Mouse (Mus musculus) liver, adult 2 months (tissue): ENCODE results near the gene Plcg1.

Experiments
- CTCF ChIP-seq: fragments of 200-500 bp; IDR thresholded peaks from 2 replicates; pipeline ENCODE4 v1.5.1; 2011; ENCODE audit warnings: low read depth, low read length, control low read depth
- POLR2A ChIP-seq: fragments of 200-500 bp; IDR thresholded peaks from 2 replicates; pipeline ENCODE4 v1.6.1; 2011; ENCODE audit warnings: low read length, control low read depth; ENCODE audit not compliant: insufficient read depth; ENCODE audit errors: extremely low read depth

DNA sequence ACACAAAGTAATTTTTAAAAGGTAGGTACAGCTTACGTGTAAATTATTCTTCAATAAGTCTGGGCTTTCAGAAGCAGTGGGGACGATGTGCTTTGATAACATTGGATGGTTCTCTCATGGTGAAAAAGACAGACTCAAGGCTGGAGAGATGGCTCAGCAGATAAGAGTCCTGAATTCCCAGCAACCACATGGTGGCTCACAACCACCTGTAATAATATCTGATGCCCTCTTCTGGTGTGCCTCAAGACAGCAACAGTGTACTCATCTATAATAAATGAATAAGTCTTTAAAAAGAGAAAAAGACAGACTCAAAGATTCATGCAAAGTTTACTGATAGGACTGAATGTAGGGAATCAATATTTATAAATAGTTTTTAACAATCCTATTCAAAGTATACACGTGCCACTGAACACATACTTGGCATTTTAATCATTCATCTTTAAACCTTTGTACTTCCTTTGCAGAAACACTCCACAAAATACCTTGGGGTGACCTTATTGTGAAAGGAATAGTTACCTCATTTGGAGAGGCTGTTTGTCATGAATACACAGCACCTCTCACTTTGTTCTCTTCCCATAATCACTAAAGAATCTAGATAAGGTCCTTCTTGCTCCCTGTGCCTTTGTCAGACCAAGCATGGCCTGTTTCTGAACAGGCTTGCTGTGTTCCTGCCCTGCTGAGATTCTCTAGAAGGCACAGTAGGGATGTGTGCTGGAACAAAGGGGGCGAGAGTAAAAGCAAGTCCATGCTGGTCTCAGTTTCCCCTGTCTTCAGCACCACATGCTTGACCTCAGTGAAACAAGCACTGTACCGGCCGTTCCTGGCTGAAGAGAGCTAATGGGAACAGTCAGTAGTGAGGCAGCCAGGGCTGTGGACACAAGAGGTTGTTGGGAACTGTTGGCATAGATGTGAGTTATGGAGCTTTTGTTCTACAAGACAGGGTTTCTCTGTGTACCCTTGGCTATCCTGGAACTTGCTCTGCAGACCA, 4.9 kb upstream of the Plcg1 start:
- no peak for TF ChIP-seq CTCF
- TF ChIP-seq POLR2A = no peak
